Mouse (Mus musculus) liver, embryonic 14.5 days (tissue): ENCODE measurements at regions not wholly inside any gene's neighbourhood (a gene's known extent, or its start where the extent isn't known, plus 50 kb on each side); places are given as distances from the start of the nearest gene placed in this dataset.

Experiments
- CTCF ChIP-seq: IDR thresholded peaks from 2 replicates; pipeline ENCODE4 v1.5.1; 2016; ENCODE audit warnings: antibody characterized with exemption, low read depth, control low read depth
- EP300 ChIP-seq: IDR thresholded peaks from 2 replicates; pipeline ENCODE4 v1.6.1; 2016; ENCODE audit warnings: antibody characterized with exemption, low read depth

DNA sequence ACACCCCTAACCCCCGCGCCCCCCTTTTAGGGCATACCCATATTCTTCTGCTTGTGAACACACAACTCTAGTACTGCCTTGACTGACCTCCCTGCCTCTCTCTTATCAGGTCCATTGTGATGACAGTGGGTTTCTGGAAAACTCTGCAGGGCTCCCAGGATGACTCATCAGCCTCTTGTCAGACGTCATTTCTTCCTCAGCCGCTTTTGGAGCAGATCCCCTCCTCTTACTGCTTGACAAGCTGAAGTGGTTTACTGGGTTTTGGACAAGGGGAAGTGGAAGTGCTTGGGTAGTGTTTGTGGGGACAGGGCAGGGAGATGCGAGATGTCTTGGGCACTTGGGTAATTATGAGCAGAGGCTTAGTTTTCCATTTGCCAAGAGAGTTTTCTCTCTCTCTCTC lies 85.5 kb upstream of the Vav3 start:
- TF ChIP-seq CTCF (no peak), EP300 (no peak)
